Mouse (Mus musculus) neural tube, embryonic 10.5 days (tissue): ENCODE data around the gene Surf1.
"Not testable (repeated sequence)": the region's sequence is repeated elsewhere in the genome, so short reads cannot be mapped to it uniquely, and the experiment has no call there.

Experiments
- DNase-seq: peaks from one replicate; pipeline ENCODE4 v3.0.0-alpha.2; 2017; ENCODE audit warnings: low spot score; ENCODE audit errors: extremely low spot score

Surf1 gene

DNA sequence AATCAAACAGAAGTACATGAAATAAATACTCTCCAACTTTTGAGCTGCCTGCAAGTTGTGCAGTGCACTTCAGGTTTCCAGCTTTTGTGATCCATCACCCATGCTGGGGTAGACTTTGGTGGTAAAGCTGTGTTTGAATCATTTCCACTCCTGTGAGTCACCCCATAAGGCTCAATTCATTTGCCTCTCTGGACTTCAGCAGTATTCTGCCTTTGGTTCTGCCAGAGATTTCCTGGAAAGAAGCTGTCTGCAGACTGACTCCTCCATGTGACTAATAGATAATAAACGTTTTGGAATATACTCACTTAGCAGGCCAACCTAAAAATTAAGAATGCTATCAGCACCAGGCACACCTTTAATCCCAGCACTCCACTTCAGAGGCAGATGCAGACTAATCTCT, 15.6 kb downstream of the Surf1 start:
- no peak for DNase-seq

DNA sequence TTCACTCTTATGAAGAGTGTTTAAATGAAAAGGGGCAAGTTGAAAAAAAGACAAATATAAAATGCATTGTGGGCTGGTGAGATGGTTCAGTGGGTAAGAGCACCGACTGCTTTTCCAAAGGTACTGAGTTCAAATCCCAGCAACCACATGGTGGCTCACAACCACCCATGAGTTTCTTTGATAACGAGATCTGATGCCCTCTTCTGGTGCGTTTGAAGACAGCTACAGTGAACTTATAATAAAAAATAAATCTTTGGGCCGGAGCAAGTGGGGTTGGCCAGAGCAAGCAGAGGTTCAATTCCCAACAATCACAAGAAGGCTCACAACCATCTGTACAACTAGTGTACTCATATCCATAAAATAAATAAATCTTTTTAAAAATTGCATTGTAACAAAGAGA, 20.4 kb downstream of the Surf1 start:
- no peak for DNase-seq

DNA sequence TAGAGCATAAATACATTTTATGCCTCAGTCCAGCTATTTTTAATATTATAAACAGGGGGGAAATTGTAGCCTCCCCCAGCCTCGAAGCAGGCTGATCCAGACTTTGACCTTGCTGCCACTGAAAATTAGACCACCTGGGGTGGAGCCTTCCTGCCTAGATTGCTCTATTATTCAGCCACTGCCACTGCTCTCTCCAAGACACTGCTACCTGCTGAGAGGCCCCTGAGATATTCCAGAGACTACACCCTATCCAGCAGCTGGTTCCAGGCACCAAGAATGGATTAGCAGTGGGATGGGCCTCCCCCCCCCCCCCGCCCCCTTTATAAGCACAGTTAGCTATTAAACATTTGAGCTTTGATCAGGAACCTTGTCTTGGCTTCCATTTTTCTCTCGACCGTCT, 30.2 kb downstream of the Surf1 start:
- not testable (repeated sequence) for DNase-seq

DNA sequence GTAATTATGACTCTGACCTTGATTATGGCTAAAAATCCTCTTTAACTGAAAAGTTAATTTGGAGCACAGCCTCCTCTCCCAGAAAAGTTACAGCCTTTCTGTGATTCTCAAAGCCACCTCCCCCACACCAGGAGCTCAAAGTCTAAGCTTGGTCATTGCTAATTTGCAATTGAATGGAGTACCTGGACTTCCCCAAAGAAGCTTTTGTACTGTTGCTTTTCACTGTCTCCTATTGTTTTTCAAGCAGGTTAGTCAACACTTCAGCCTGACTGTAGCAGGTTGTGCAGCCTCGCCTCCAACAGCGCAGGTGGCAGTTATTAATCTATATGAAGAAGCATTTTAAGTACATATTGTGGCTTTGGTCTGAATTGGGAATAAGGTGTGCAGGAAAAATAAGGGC, 30.8 kb downstream of the Surf1 start:
- DNase-seq = not testable (repeated sequence)

DNA sequence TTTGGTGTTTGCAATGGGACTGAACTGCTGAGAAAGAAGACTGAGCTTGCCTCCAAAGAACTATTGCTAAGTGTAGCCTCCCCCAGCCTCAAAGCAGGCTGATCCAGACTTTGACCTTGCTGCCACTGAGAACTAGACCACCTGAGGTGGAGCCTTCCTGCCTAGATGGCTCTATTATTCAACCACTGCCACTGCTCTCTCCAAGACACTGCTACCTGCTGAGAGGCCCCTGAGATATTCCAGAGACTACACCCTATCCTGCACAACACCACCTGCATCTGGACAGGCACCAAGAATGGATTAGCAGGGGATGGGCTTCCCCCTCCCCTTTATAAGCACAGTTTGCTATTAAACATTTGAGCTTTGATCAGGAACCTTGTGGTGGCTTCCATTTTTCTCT, 37.8 kb downstream of the Surf1 start:
- DNase-seq = no peak

DNA sequence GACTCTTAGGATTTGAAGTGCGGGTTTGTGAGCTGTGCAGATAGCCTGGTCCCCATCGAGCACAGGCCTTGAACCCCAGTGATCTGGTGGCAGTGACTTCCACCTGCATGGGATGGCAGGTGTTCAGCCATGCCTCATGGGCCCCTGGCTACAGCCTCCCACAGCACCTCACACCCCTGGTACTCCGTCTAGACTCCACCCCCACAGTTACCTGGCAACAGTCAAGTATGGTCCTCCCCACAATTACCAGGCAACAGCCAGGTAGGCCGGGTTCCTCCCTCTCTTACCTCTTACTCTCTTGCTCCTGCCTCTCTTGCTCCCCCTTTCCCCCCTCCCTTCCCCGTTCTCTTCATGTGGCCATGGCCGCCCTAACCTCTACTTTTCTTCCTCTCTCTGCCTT, 45.7 kb downstream of the Surf1 start:
- no peak for DNase-seq

DNA sequence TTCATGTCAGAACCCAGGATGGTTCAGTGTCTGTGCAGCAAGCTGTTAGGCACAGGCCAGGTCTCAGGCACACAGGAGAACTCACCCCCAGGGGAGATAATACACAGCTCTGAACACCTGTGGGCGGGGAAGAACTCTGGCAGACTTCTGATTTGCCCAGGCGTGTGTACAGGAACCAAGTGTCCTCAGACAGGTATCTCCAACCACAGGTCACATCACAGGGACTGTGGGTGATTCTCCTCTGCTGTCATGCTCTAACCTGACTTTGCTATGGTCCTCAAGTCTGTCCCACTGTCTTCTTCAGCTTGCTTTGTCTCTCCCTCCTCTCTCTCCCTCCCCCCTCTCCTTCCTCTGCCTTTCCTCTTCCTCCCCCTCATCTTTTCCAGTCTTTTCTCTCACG, 51.5 kb downstream of the Surf1 start, which contains the start of gene Abo:
Gene Abo (minus strand): TSS at position 101 of the 400 bp plus-strand sequence.
- no peak for DNase-seq
